Mouse (Mus musculus) left cerebral cortex, postnatal 10 days (tissue): ENCODE data around the gene Drd5. TPM values are rescaled to one million over a fixed set of nuclear protein-coding genes. Genes with fewer than 3 reads are reported as not detected.

Source experiments
- DNase-seq, 2 experiments: peaks; one replicate each; pipeline ENCODE4 v3.0.0; 2021 to 2022; ENCODE audit warnings: low spot score in 2 of 2, mixed read lengths in 1 of 2; ENCODE audit errors: extremely low spot score in 1 of 2
- intact Hi-C: fragments of 180-260 bp; cut with DNase I; formaldehyde crosslinking; loops from one replicate; pipeline ENCODE4 v1.15.1; 2025
- total RNA-seq, 2 experiments: library from RNA; stranded (reverse); gene quantifications; 2 replicates each; pipeline ENCODE4 v1.2.3; 2021

The Drd5 gene
- 1 to 10 TPM; 1.8 to 1.9 TPM for total RNA-seq

DNA sequence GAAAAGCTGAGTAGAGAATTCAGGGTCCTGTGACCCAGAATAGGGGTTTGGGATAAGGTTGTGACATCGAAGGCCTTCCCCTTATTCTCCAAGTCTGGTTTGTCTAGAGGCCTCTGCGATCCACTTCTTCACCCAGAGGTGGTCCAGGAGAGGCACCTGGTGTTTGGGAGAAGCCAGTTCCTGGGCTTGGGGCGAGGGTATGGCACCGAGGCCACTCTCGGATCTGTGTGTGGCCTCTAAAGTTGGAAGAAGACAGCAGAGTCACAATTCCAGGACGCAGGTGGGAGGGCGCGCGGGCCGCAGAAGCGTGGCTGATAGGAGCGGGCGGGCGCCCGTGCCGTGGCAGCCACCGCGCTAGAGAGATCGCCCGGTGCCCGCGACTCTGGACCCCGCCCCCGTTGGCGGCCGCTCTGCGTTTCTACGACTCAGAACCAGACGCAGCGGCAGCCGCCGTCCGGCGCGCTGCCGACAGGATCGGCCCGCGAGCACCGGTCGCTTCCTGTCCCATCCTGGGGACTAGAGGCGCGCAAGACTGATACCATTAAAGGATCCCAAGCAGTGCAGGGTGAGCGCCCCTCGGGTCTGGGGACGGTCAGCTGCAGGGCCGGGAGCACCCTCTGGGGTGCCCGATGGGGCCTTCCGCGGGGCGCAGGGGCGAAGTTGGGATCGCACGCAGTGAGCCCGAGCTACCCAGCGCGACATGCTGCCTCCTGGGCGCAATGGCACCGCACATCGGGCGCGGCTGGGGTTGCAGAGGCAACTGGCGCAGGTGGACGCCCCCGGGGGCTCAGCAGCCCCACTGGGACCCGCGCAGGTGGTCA, at the start of gene Drd5:
TSS of gene Drd5 (plus strand) at position 402 of the 821 bp plus-strand sequence.
- intact Hi-C loops = no loop called here
- peak in 1 of 2 experiments; percentile 32 for DNase-seq

DNA sequence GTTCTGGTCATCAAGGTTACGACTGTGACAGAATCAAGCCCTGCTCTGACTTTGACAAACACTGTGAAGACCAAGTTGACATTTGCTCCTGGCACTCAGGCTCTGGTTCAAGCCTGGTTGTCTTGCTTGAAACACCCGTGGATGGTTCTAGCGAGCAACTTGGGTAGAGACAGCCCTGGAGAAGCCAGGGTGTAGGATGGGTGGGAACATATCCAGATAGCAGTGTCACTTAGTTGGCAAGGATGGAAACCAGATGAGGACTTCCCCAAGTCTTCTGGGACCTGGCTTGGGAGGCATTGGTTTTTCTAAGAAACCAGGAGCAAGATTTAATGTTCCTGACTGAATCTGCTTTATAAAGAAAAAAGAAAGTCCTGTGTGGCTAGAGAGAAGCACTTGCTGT, 48.2 kb upstream of the Drd5 start:
- DNase-seq = no peak
- intact Hi-C loops = no loop called here

DNA sequence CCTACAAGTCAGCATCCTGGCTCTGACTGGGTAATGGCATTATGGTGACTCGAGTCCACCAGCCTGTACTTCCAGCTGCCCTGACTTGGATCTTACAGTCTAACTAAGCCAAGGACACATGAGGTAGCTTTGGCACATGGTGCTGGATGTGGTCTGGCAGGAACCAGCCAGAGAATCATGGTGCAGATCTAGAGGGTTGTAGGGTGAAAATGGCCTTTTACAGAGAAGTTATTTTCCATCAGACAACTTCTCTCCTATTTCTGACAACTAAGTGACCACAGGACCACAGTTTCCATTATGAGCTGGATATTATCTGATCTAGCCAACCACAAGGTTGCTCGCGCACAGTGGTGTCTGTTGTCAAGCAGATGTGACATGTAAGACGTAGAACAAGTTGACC, 45.3 kb upstream of the Drd5 start:
- no peak for DNase-seq
- intact Hi-C loops = no loop called here

DNA sequence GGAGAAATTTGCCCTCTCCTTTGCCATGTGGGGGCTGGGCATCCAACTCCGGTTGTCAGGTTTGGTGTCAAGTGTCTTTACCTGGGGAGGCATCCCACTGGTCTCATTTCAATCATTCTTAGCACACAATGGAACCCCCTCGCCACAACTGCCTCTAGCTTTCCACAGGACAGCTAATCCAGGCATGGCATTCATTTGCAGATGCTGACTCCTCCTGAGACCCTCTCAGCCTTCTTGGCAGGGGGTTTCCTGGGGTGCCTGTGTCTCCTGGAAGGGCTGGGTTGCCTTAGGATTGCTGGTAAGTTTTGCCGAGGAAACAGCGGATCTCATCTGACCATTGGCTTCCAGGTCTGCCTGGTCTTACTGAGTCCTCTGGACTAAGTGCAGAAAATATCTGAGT, 43.4 kb upstream of the Drd5 start, which contains the start of gene Otop1:
TSS of gene Otop1 (plus strand) at position 202 of the 400 bp plus-strand sequence.
- no peak for DNase-seq
- intact Hi-C loops = no loop called here

DNA sequence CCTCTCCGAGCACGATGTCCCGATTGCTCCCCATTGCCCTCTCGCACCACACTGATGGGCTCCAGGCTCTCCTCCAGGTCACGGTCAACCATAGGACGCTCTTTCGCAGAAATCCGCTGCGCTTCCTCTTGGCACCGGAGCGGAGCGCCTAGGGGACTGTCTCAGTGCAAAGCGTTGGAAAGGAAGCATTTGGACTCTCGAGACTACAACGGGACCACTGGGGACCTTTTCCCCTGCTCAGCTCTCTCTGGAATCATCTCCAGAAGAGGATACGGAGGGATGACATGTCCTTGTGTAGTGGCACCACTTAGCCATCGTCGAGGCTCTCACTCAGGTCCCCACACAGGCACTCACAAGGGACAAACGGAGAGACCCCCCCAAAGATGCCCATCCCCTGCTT, 42.7 kb upstream of the Drd5 start:
- intact Hi-C loops = no loop called here
- no peak for DNase-seq

DNA sequence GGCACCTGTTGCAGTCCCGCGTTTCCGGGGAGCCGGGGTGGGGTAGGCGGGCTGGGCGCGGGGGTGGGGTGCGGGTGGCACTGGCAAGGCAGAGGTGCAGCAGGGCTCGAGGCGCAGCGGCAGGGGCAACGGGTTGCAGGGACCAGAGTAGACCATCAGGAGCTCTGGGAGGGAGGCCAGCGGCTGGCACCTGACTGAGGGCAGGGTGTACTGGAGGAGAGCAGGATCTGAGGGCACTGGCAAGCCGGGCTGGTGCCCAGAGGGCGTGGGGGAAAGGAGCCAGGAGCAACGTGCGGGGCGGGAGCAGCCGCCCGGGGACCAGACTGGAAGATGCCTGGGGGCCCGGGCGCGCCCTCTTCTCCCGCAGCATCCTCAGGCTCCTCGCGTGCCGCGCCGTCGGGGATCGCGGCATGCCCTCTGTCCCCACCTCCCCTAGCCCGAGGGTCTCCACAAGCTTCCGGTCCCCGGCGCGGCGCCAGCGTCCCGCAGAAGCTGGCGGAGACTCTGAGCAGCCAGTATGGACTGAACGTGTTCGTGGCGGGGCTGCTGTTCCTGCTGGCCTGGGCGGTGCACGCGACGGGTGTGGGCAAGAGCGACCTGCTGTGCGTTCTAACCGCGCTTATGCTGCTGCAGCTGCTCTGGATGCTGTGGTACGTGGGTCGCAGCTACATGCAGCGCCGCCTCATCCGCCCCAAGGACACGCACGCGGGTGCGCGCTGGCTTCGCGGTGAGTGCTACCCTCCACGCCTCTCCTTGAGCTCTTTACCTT, 41.9 kb upstream of the Drd5 start:
- peak in 1 of 2 experiments; percentile 41 for DNase-seq
- intact Hi-C loops = no loop called here

DNA sequence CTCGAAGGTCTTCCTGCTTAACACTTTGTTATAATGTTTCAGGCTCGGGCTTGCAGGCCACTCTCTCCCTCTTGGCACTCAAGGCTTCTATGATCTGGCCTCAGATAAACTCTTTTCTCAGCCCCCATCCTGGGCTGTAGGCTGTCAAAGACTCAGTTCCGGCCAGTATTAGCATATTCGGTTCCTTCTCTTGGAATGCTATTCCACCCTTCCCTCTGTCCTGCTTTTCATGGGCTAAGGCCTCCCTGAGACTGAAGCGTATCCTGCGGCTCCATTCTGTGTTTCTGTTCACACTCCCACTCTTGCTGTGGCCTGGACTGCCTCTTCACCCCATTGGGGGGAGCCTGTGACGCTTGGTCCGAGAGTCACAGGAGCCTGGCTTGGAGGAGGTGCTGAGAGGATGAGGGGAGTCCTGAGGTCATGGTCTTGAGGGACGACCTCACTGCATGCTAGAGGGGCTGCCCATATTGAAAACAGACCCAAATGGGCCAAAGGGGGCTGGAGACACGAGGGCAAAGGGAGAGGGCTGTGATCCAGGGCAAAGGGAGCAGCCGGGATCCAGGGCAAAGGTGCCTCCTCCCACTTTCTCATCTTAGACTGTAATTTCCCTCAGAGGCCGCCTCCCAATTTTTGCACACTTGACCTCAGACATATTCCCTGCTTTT, 41.1 kb upstream of the Drd5 start:
- no peak for DNase-seq
- intact Hi-C loops = no loop called here

DNA sequence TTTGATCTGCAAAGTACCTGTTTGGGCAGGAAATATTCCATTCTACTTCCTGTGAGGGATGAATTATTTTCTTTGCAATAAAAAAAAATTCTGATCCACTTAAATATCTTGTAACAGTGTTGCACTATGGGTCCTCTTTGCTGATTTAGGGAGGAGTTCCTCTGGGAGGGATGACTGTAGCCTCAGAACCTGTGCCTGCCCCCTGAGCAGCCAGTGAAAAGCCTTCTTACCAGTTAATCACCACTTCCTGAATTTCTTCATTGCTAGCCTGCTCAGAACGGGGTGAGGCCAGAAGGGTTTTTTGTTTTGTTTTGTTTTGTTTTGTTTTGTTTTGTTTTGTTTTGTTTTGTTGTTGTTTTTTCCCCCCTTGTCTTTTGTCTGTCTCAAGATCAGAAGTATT, 39.1 kb upstream of the Drd5 start:
- intact Hi-C loops = no loop called here
- no peak for DNase-seq

DNA sequence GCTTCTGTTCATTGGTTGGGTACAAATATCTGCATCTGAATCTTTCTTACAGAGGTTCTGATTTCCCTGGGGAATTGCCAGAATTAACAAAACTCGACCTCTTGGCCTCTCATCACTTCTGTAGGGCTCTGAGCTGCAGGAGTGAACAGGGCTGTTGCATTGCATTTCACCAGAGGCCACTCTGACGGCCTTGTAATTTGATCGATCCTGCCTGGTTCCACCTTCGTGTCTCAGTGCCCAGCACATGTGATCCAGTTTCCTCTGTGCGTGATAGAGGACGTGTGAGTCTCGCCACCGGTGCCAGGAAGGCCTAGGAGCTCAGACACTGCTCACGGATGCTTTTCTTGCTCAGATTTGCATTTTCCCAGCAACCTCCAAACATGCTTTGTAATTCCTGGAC, 33.4 kb upstream of the Drd5 start:
- intact Hi-C loops = no loop called here
- no peak for DNase-seq

DNA sequence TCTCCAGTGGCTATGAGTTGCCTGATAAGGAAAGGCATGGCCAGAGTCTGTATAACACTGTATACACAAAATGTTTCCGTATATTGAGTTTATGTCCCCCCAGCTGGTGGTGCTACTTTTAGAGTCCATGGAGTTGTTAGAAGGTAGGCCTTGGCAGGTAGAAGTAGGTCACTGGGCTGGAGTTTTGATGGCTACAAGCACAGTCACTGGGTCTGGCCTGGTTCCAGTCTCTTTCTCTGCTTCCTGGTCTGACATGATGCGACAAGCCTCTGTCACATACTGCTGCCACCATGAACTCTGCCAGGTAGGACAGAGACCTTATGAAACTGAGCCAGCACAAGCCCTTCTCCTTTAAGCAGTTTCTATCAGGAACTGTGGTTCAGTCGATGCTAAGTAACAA, 30.7 kb upstream of the Drd5 start:
- intact Hi-C loops = no loop called here
- DNase-seq = no peak

DNA sequence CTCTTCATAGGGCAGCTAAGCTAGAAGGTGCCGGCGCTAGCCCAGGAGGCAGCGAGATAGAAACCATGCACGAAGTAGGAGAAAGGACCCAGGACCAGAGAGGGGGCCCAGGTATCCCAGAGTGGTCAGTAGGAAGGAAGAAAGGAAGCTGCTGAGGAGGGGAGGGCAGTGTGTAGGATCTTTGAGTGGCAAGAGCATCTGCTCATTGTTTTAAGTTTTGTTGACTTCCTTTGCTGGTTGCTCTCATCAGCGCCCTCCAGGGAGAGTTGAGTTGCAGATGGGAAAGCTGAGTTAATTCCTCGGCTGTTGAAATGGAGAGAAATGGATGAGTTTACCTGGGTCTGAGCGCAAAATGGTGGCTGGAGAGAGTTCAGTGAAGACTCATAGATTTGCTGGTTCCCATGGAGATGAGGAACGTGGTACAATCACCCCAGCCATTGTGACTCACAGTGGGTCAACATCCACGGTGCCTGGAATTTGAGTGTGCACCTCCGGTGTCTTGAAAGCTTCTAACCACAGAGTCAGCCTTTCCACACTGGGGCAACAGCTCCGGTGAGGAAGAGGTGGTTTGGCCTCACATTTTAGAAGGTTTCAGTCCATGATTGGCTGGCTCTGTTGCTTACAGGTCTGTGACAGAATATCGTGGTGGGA, 17.3 kb upstream of the Drd5 start:
- DNase-seq = no peak
- intact Hi-C loops = no loop called here

DNA sequence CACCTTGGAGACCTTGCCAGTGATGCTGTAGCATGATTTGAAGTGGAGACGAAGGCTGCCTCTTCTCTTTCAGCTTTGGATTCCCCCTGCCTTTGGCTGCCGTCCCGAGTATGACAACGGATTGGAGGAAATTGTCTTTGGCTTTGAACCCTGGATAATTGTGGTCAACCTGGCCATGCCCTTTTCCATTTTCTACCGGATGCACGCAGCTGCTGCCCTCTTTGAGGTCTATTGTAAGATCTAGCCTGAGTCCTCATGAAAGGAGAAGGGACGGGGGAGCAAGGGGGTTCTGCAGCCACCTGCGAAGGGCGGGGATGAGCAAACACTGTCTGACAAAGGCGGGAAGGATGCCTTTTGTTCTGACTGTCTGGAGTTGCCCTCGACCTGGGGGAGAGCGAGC, 16.5 kb upstream of the Drd5 start:
- intact Hi-C loops = no loop called here
- DNase-seq = no peak

DNA sequence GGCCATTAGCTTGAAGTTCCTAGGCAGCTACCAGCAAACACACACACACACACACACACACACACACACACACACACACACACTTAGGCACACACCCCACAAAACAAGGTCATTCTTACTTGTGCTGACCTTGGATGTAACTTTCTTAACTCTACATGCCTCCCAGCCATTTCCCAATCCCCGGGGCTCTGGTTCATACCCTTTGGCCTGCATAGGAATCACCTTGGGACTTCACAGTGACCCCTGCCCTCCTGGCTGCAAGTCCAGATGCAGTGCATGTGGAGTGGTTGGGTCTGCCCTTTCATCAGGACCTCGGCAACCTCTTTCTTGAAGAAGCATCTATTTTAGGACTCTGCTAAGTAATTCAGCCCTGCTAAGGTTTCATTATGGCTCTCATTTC, 13.9 kb upstream of the Drd5 start:
- intact Hi-C loops = loop anchor here (5.0 kb wide), 3 partner anchors 177 to 317 kb away; no protein-coding TSS in a partner anchor
- DNase-seq = no peak

DNA sequence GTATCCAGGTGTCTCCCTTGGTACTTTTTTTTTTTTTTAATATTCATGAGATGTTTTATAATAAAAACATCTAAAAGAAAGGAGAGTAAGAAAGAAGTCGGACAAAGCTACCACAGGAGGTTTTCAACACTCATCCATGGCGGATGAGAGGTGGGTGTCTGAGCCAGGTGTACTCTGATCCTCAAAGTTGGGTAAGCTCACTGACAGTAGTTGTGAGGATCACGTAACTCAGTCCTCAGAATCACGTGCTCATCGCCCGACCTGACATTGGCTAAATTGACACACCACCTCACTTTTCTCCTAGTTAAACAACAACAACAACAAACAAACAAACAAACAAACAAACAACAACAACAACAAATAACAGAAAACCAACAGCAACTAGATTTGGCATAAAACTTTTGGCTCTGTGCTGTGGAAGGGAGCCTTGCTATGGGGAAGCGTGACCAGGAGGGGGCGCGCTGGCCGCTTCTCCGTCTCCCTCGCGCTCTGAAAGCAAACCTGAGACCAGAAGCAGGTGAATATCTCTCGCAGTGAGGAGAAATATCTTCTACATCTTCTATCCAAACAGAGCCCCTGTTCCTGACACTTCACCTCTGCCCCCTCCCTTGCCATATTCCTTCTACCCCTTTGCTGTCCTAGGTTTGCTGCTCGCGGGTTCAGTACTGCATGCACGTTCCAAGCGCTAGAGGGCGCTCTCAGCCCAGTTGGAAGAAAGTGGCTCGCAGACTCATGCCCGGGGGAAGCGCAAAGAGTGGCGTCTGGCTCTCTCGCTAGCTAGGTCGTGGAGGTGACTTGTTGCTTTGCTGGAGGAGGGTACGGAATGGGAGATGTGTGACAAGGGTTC, 11.7 kb upstream of the Drd5 start:
- DNase-seq = peak; percentile 85 to 90
- intact Hi-C loops = loop anchor here (2.0 to 5.0 kb wide), 4 partner anchors 163 to 315 kb away; no protein-coding TSS in a partner anchor

DNA sequence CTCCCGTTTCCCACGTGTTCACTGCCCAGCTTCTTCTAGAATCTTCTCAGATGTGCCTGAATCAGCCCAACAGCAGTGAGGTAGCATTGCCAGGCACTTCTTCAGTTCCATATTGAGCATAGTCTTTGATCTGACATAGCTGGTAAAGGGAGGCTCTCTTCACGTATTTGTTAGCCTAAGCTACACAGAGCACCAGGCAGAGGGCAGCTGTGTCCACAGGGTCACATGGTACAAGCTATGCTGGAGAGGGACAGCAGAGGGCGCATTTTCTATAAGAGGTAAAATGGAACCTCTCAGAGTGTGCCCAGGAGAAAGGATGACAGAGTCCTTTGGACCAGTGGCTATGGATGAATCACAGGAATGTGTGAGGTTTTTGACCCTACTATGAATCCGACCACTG, 10.3 kb upstream of the Drd5 start:
- peak in 1 of 2 experiments; percentile 62 for DNase-seq
- intact Hi-C loops = loop anchor here (5.0 kb wide), 3 partner anchors 173 to 313 kb away; no protein-coding TSS in a partner anchor

DNA sequence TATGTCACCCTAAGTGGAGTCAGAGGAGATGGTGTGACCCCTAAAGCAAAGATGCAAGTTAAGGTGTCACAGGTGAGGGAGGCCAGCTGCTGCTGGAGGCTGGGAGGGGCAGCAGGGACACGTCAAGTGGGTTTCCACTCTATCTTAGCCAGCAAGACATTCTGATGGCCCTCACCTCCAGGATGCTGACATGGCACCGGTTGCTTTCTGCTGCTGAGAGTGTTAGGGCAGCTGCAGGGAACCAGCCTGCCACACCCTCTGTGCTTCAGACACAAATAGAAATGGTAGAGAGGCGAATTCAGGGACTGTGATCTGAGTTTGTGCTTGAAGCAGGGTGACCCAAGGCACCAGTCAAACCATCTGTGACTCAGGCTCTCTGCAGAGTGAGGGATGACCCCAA, 9.4 kb upstream of the Drd5 start:
- intact Hi-C loops = loop anchor here (5.0 kb wide), 3 partner anchors 173 to 313 kb away; no protein-coding TSS in a partner anchor
- no peak for DNase-seq

DNA sequence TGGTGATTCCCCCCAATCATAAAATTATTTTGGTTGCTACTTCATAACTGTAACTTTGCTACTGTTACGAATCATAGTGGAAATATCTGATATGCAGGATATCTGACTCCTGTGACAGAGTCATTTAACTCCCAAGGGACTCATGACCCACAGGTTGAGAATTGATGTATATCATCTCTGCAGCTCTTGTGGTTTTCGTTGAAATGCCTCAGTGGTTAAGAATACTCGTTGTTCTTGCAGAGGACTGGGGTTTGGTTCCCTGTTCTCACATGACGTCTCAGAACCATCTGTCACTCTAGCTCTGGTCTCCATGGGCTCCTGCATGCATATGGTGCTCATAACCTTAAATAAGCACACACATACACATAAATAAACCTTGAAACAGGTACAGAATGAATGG, 14.2 kb downstream of the Drd5 start:
- DNase-seq = no peak
- intact Hi-C loops = no loop called here

DNA sequence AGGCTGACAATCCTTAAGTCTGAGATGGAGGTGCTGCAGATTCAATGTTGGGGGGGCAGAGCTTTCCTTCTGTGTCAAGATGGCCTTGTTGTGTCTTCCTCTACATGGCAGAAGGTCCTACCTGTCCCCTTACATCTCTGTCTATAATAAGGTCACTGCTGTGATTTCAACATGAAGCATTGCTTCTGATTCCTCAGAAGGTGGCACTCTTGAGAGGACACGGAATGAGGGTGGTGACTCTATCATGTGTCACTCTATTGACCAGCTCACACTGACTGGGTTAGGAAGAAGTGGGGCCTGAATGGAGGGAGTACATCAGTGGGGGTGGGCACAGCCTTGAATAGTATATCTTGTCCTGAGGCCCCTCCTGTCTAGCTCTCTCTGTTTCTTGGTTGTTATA, 15.4 kb downstream of the Drd5 start:
- intact Hi-C loops = no loop called here
- no peak for DNase-seq
